Mouse (Mus musculus) cerebellum, postnatal 14 days (tissue): ENCODE measurements at regions not wholly inside any gene's neighbourhood (a gene's known extent, or its start where the extent isn't known, plus 50 kb on each side); places are given as distances from the start of the nearest gene placed in this dataset.

Experiments
- DNase-seq, 2 experiments: peaks; one replicate each; pipeline ENCODE4 v3.0.0; 2021; ENCODE audit warnings: mixed read lengths in 2 of 2

GRCm38 (mm10) chr13:49863846-49864245 lies 65.0 kb upstream of the Gm30302 start:
- DNase-seq, result peak in 1 of 2 experiments; percentile 4

GRCm38 (mm10) chr13:49849579-49850311 lies 50.9 kb upstream of the Gm30302 start:
- DNase-seq, result no peak
